In the genomic region with DNA sequence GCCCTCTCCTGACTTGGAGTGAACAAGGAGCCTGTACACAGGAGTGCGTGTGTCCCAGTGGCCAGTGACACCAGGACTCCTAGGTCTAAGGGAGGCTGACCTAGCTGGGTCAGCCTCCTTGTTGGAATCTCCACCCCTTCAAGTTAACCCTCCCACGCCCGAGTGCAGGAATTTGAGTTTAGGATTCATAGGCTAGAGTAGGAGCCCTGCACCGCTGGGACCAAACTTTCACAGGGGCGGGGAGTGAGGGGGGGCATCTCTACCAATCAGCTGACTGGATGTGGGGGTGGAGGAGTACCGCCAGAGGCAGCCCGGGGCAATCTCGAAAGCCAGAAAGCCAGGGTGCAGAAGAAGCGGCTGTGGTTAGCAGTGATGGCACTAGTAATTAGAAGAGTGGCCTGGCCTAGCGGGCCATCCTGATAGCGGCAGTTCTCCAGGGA, we compare ENCODE assay signal across 9 mouse cellular contexts. TPM values are rescaled to one million over a fixed set of nuclear protein-coding genes. Genes with fewer than 3 reads are reported as not detected.
DNase-seq lines count a peak whose midpoint lies in the region; ATAC-seq lines count a peak whose summit lies in the region.
"Had no signal": no experiment of that assay in that cellular context is flagged by ENCODE, and none has a peak within 500 bp of the region (broad histone marks: within the 10 kb centered on the region; RNA-seq: fewer than 3 reads in every experiment).

Gene Irs3, minus strand, starts transcription at position 63 of the 440 bp plus-strand sequence.

- H3K27ac ChIP-seq in embryonic facial prominence, embryonic 11.5 days (replicated peaks; ENCODE audit: low read depth, low read length): no peak within 1 kb of the TSS
- H3K27ac ChIP-seq in hindbrain, embryonic 12.5 days: no peak within 1 kb of the TSS
- H3K27ac ChIP-seq in limb, embryonic 15.5 days: no peak within 1 kb of the TSS
- H3K27ac ChIP-seq in neural tube, embryonic 11.5 days (ENCODE audit: low read depth, low read length): no peak within 1 kb of the TSS

- H3K4me1 ChIP-seq in embryonic facial prominence, embryonic 11.5 days (ENCODE audit: control insufficient read depth, insufficient read depth, low read length): peaks cover 8% of the 10 kb centered on the region
- H3K4me1 ChIP-seq in hindbrain, embryonic 12.5 days: peaks cover 26% of the 10 kb centered on the region
- peaks cover 49% of the 10 kb centered on the region for H3K4me1 ChIP-seq in limb, embryonic 15.5 days
- no peaks in the 10 kb centered on the region for H3K4me1 ChIP-seq in neural tube, embryonic 11.5 days (ENCODE audit: control insufficient read depth, insufficient read depth, low read length)

- H3K9ac ChIP-seq in embryonic facial prominence, embryonic 11.5 days (replicated peaks; ENCODE audit: low read length): no peak within 1 kb of the TSS
- H3K9ac ChIP-seq in hindbrain, embryonic 12.5 days: no peak within 1 kb of the TSS
- no peak within 1 kb of the TSS for H3K9ac ChIP-seq in limb, embryonic 15.5 days
- H3K9ac ChIP-seq in neural tube, embryonic 11.5 days (ENCODE audit: low read length): no peak within 1 kb of the TSS

- intact Hi-C loops in left cerebral cortex, postnatal 14 days (cut with DNase I): no loop called here

- peak within 1 kb of the TSS; percentile 52 for H3K4me2 ChIP-seq in embryonic facial prominence, embryonic 11.5 days (ENCODE audit: low read depth, low read length)
- H3K4me2 ChIP-seq in hindbrain, embryonic 12.5 days (replicated peaks): peak within 1 kb of the TSS; percentile 48
- peak within 1 kb of the TSS; percentile 46 for H3K4me2 ChIP-seq in limb, embryonic 15.5 days
- peak within 1 kb of the TSS; percentile 35 for H3K4me2 ChIP-seq in neural tube, embryonic 11.5 days (ENCODE audit: low read depth)

- WGBS in embryonic facial prominence, embryonic 11.5 days: 12% methylated on average over 11 of the region's 11 CpGs
- 11% methylated on average over 11 of the region's 11 CpGs for WGBS in hindbrain, embryonic 12.5 days
- 22% methylated on average over 11 of the region's 11 CpGs for WGBS in limb, embryonic 15.5 days
- WGBS in neural tube, embryonic 11.5 days: 7% methylated on average over 11 of the region's 11 CpGs

- H3K9me3 ChIP-seq in embryonic facial prominence, embryonic 11.5 days (replicated peaks; ENCODE audit: control insufficient read depth, low read length): no peaks in the 10 kb centered on the region
- no peaks in the 10 kb centered on the region for H3K9me3 ChIP-seq in hindbrain, embryonic 12.5 days (replicated peaks)
- no peaks in the 10 kb centered on the region for H3K9me3 ChIP-seq in limb, embryonic 15.5 days
- no peaks in the 10 kb centered on the region for H3K9me3 ChIP-seq in neural tube, embryonic 11.5 days (ENCODE audit: control insufficient read depth, low read length)

- peaks cover 21% of the 10 kb centered on the region for H3K27me3 ChIP-seq in embryonic facial prominence, embryonic 11.5 days (ENCODE audit: control insufficient read depth, insufficient read depth, low read length)
- H3K27me3 ChIP-seq in hindbrain, embryonic 12.5 days: peaks cover 47% of the 10 kb centered on the region
- H3K27me3 ChIP-seq in limb, embryonic 15.5 days: peaks cover 36% of the 10 kb centered on the region
- peaks cover 28% of the 10 kb centered on the region for H3K27me3 ChIP-seq in neural tube, embryonic 11.5 days (ENCODE audit: control insufficient read depth, insufficient read depth, low read length)

- no peak for ATAC-seq in embryonic facial prominence, embryonic 11.5 days (replicated peaks; ENCODE audit: insufficient number of reproducible peaks, low FRiP score, low TSS enrichment, low read depth)
- ATAC-seq in hindbrain, embryonic 12.5 days (ENCODE audit: low FRiP score): no peak
- no peak for ATAC-seq in limb, embryonic 15.5 days (ENCODE audit: insufficient number of reproducible peaks, low FRiP score, low TSS enrichment, low read depth)
- no peak for ATAC-seq in neural tube, embryonic 11.5 days (ENCODE audit: insufficient read depth, low FRiP score, low TSS enrichment)

- peaks cover 7% of the 10 kb centered on the region for H3K36me3 ChIP-seq in embryonic facial prominence, embryonic 11.5 days (replicated peaks; ENCODE audit: control insufficient read depth, insufficient read depth, low read depth, low read length)
- peaks cover 19% of the 10 kb centered on the region for H3K36me3 ChIP-seq in hindbrain, embryonic 12.5 days
- peaks cover 22% of the 10 kb centered on the region for H3K36me3 ChIP-seq in limb, embryonic 15.5 days
- peaks cover 6% of the 10 kb centered on the region for H3K36me3 ChIP-seq in neural tube, embryonic 11.5 days (ENCODE audit: control insufficient read depth, insufficient read depth, low read length)

- peak within 1 kb of the TSS; percentile 26 for H3K4me3 ChIP-seq in embryonic facial prominence, embryonic 11.5 days (ENCODE audit: low read depth, low read length)
- peak within 1 kb of the TSS; percentile 28 for H3K4me3 ChIP-seq in hindbrain, embryonic 12.5 days
- H3K4me3 ChIP-seq in limb, embryonic 15.5 days: peak within 1 kb of the TSS; percentile 29
- H3K4me3 ChIP-seq in neural tube, embryonic 11.5 days (ENCODE audit: low read depth, low read length): peak within 1 kb of the TSS; percentile 23

- DNase-seq in adrenal gland, postnatal 14 days: peak; percentile 63
- no peak for DNase-seq in adrenal gland, adult 8-10 months
- peak; percentile 27 for DNase-seq in embryonic facial prominence, embryonic 11.5 days (ENCODE audit: low spot score)
- no peak for DNase-seq in neural tube, embryonic 11.5 days (ENCODE audit: low spot score)
- DNase-seq in right cerebral cortex, postnatal 36 days (ENCODE audit: low spot score in 2 of 2): no peak
- no peak for DNase-seq in left cerebral cortex, postnatal 14 days (ENCODE audit: low spot score in 2 of 2)

RNA-seq across cellular contexts. Expression of gene Irs3, which starts in this region (rescaled TPM):
- total RNA-seq in adrenal gland, postnatal 14 days (2021): 4.2 and 4.6 TPM in 2 replicates
- total RNA-seq in adrenal gland, adult 8-10 months (2022): 1 to 10 TPM; 2.6 to 7.5 (median 4.6) TPM
- polyA plus RNA-seq in embryonic facial prominence, embryonic 11.5 days (2014; fragmentation: Nextera tagmentation; extraction: Ambion mirVana): 0.10 and 0.53 TPM in 2 replicates
- 0.10 and 0.22 TPM in 2 replicates for polyA plus RNA-seq in hindbrain, embryonic 12.5 days (2016; fragmentation: Nextera tagmentation; extraction: Ambion mirVana)
- polyA plus RNA-seq in limb, embryonic 15.5 days (2015; fragmentation: Nextera tagmentation; extraction: Ambion mirVana): 0.19 and 0.38 TPM in 2 replicates
- polyA plus RNA-seq in neural tube, embryonic 11.5 days (2014; fragmentation: Nextera tagmentation; extraction: Ambion mirVana): 0.12 and 0.24 TPM in 2 replicates
- total RNA-seq in left cerebral cortex, postnatal 14 days (2021): under 1 TPM in 1 of 2 experiments, not detected in 1; 0.27 TPM
- total RNA-seq: hematopoietic stem cell, adult 5-6 weeks had no signal

Comparison
In these comparisons a context has a peak if more than half of its experiments do, and no peak if none do; other contexts are left out.
1. Peak in DNase-seq, H3K4me3 ChIP-seq and H3K4me2 ChIP-seq in embryonic facial prominence, embryonic 11.5 days; RNA of the gene not detected or under 1 TPM.